ENCODE assay signal across 30 mouse cellular contexts in the genomic region with DNA sequence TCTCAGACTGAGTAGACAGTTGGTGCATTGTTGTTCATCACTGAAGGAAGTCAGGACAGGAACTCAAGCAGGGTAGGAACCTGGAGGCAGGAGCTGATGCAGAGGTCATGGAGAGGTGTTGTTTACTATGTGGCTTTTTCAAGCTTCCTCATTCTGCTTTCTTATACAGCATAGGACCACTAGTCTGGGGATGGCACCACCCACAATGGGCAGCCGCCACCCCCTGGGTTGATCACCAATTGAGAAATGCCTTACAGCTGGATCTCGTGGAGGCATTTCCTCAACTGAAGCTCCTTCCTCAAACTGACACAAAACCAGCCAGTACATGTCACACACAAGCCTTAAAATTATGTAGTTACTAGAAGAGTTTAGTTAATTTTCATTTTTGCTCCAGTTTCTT. TPM values are rescaled to one million over a fixed set of nuclear protein-coding genes. Genes with fewer than 3 reads are reported as not detected.
A peak's percentile ranks its signal among the peaks of the same experiment; 100 is the strongest.
DNase-seq lines count a peak whose midpoint lies in the region; ATAC-seq and TF ChIP-seq lines count a peak whose summit lies in the region.
"Had no signal": no experiment of that assay in that cellular context is flagged by ENCODE, and none has a peak within 500 bp of the region (broad histone marks: within the 10 kb centered on the region; RNA-seq: fewer than 3 reads in every experiment).

No protein-coding gene starts in this region.

- DNase-seq in lung, postnatal 10 days = peak; percentile 5
- DNase-seq in lung, postnatal 25 days (ENCODE audit: low spot score) = no peak
- no peak for DNase-seq in spleen, postnatal 10 days (ENCODE audit: low spot score in 2 of 2)
- no peak for DNase-seq in heart, adult 18-20 months
- DNase-seq: adrenal gland, adult 2 months; adrenal gland, postnatal 36 days; B cell, adult 2 months; cerebellum, adult 8-10 months; kidney, adult 2 months; kidney, postnatal 36 days; thymus, postnatal 14 days had no signal

- no peak overlapping the region for H3K4me3 ChIP-seq in bone marrow macrophage, adult 2 months (ENCODE audit: insufficient read depth, low read length)
- H3K4me3 ChIP-seq in macrophage (ENCODE audit: inconsistent target) = no peak overlapping the region
- H3K4me3 ChIP-seq: erythroblast, embryonic 14.5 days; heart, embryonic 10.5 days; heart, embryonic 15.5 days; hindbrain, embryonic 12.5 days; intestine, embryonic 15.5 days; layer of hippocampus, adult 2 months; left cerebral cortex, adult 2 months; limb, embryonic 13.5 days; midbrain, embryonic 10.5 days; midbrain, embryonic 15.5 days; myocyte; neural tube, embryonic 12.5 days had no signal

- 4% methylated on average over 2 of the region's 2 CpGs for WGBS in macrophage (ENCODE audit: missing documents)

- ATAC-seq in neutrophil, adult 5-6 weeks (ENCODE audit: extremely low read depth, insufficient number of reproducible peaks, low FRiP score, poor library complexity, severe bottlenecking) = peak; percentile 69; the same call in 1 of the 2 replicates
- ATAC-seq: activated CD4-positive, CD25-positive, alpha-beta regulatory T cell, adult 4 months; forebrain, embryonic 16.5 days; hindbrain, postnatal 0 days; intestine, embryonic 15.5 days; midbrain, embryonic 15.5 days had no signal

- H3K79me2 ChIP-seq in macrophage (ENCODE audit: inconsistent target) = no peaks in the 10 kb centered on the region

- H3K4me1 ChIP-seq in bone marrow macrophage, adult 2 months (ENCODE audit: control insufficient read depth, insufficient read depth, low read length) = peaks cover 14% of the 10 kb centered on the region
- H3K4me1 ChIP-seq: heart, embryonic 10.5 days; heart, embryonic 15.5 days; hindbrain, embryonic 12.5 days; intestine, embryonic 15.5 days; limb, embryonic 13.5 days; midbrain, embryonic 10.5 days; midbrain, embryonic 15.5 days; neural tube, embryonic 12.5 days had no signal

- no peak for TF ChIP-seq CTCF in bone marrow macrophage, adult 2 months (IDR thresholded peaks at IDR 0.05; ENCODE audit: low read depth, low read length)

- peak overlapping the region; percentile 66 for H3K27ac ChIP-seq in bone marrow macrophage, adult 2 months (ENCODE audit: insufficient read depth, low read depth, low read length)
- peak overlapping the region; percentile 17 for H3K27ac ChIP-seq in macrophage
- H3K27ac ChIP-seq: heart, embryonic 10.5 days; heart, embryonic 15.5 days; hindbrain, embryonic 12.5 days; hindbrain, postnatal 0 days; intestine, embryonic 15.5 days; layer of hippocampus, adult 2 months; left cerebral cortex, adult 2 months; limb, embryonic 13.5 days; liver, embryonic 14.5 days; midbrain, embryonic 10.5 days; midbrain, embryonic 15.5 days; neural tube, embryonic 12.5 days had no signal

- TF ChIP-seq POLR2A in bone marrow macrophage, adult 2 months (IDR thresholded peaks at IDR 0.05; ENCODE audit: borderline replicate concordance, low read depth, low read length) = no peak

- peaks cover 88% of the 10 kb centered on the region for H3K36me3 ChIP-seq in macrophage (ENCODE audit: inconsistent target)

RNA-seq across cellular contexts. Expression of a gene that starts 19.5 kb away (rescaled TPM):
- 29.5 and 36.6 TPM in 2 replicates for polyA plus RNA-seq in bone marrow macrophage, adult 2 months (2012; ENCODE audit: insufficient read depth, insufficient read length, missing spikeins)
- total RNA-seq in macrophage (2018; cell fraction: chromatin; rRNA removed) = 100 to 1,000 TPM in 2 of 26 experiments, 10 to 100 TPM in 24; 10.9 to 103 (median 65.8) TPM
- 10 to 100 TPM; 28.5 to 85.5 (median 49.6) TPM for total RNA-seq in macrophage (2018; cell fraction: cytosol; rRNA removed)
- total RNA-seq in macrophage (2018; cell fraction: nucleus; rRNA removed) = 100 to 1,000 TPM in 2 of 26 experiments, 10 to 100 TPM in 24; 22.2 to 116 (median 68.2) TPM
- polyA plus RNA-seq in macrophage (2018) = 22.8 to 37.6 TPM (median 32.0 TPM) in 3 replicates
- 75.8 and 96.5 TPM in 2 replicates for total RNA-seq in neutrophil, adult 5-6 weeks (2017)
- total RNA-seq in heart, adult 18-20 months (2021) = 10 to 100 TPM; 26.2 to 28.4 TPM

RNA-seq across cellular contexts. Expression of a gene that starts 34.8 kb away (rescaled TPM):
- 23.6 and 24.7 TPM in 2 replicates for polyA plus RNA-seq in bone marrow macrophage, adult 2 months (2012; ENCODE audit: insufficient read depth, insufficient read length, missing spikeins)
- 100 to 1,000 TPM in 13 of 26 experiments, 10 to 100 TPM in 13; 23.3 to 209 (median 102) TPM for total RNA-seq in macrophage (2018; cell fraction: chromatin; rRNA removed)
- 10 to 100 TPM; 26.8 to 71.0 (median 38.8) TPM for total RNA-seq in macrophage (2018; cell fraction: cytosol; rRNA removed)
- total RNA-seq in macrophage (2018; cell fraction: nucleus; rRNA removed) = 100 to 1,000 TPM in 3 of 26 experiments, 10 to 100 TPM in 23; 28.6 to 139 (median 72.1) TPM
- 22.1 to 29.2 TPM (median 23.3 TPM) in 3 replicates for polyA plus RNA-seq in macrophage (2018)
- total RNA-seq in neutrophil, adult 5-6 weeks (2017) = 40.0 and 46.7 TPM in 2 replicates
- total RNA-seq in heart, adult 18-20 months (2021) = 10 to 100 TPM; 48.3 to 51.2 TPM

RNA-seq across cellular contexts. Expression of a gene that starts 58.4 kb away (rescaled TPM):
- 15.2 and 16.4 TPM in 2 replicates for polyA plus RNA-seq in bone marrow macrophage, adult 2 months (2012; ENCODE audit: insufficient read depth, insufficient read length, missing spikeins)
- total RNA-seq in macrophage (2018; cell fraction: chromatin; rRNA removed) = 10 to 100 TPM in 22 of 26 experiments, 1 to 10 TPM in 4; 4.7 to 39.2 (median 20.7) TPM
- 10 to 100 TPM; 15.7 to 28.5 (median 22.6) TPM for total RNA-seq in macrophage (2018; cell fraction: cytosol; rRNA removed)
- 10 to 100 TPM in 25 of 26 experiments, 1 to 10 TPM in 1; 9.4 to 38.0 (median 17.8) TPM for total RNA-seq in macrophage (2018; cell fraction: nucleus; rRNA removed)
- polyA plus RNA-seq in macrophage (2018) = 13.1 to 37.7 TPM (median 18.8 TPM) in 3 replicates
- total RNA-seq in neutrophil, adult 5-6 weeks (2017) = 29.3 and 32.0 TPM in 2 replicates
- total RNA-seq in heart, adult 18-20 months (2021) = 10 to 100 TPM; 32.9 to 35.7 TPM
